Mouse (Mus musculus): ENCODE results near the gene Dtd1.

Dtd1 gene

GRCm38 (mm10) chr2:144637671-144638395, 38.1 kb downstream of the Dtd1 start:
- ATAC-seq (ENCODE audit: insufficient number of reproducible peaks, low FRiP score, low TSS enrichment), result no peak

GRCm38 (mm10) chr2:144638719-144639118, 39.0 kb downstream of the Dtd1 start:
- ATAC-seq (ENCODE audit: insufficient number of reproducible peaks, low FRiP score, low TSS enrichment), result no peak

GRCm38 (mm10) chr2:144640101-144640500, 40.4 kb downstream of the Dtd1 start:
- ATAC-seq (ENCODE audit: insufficient number of reproducible peaks, low FRiP score, low TSS enrichment), result no peak

GRCm38 (mm10) chr2:144641991-144642390, 42.3 kb downstream of the Dtd1 start:
- ATAC-seq (ENCODE audit: insufficient number of reproducible peaks, low FRiP score, low TSS enrichment), result no peak

GRCm38 (mm10) chr2:144646360-144646759, 46.7 kb downstream of the Dtd1 start:
- no peak for ATAC-seq (ENCODE audit: insufficient number of reproducible peaks, low FRiP score, low TSS enrichment)

- no peak for ATAC-seq (ENCODE audit: insufficient number of reproducible peaks, low FRiP score, low TSS enrichment)
Measured at GRCm38 (mm10) chr2:144647151-144647550, 47.5 kb downstream of the Dtd1 start.

- no peak for ATAC-seq (ENCODE audit: insufficient number of reproducible peaks, low FRiP score, low TSS enrichment)
Measured at GRCm38 (mm10) chr2:144649960-144650359, 50.3 kb downstream of the Dtd1 start.

GRCm38 (mm10) chr2:144652841-144653240, 53.1 kb downstream of the Dtd1 start:
- peak; percentile 71 for ATAC-seq (ENCODE audit: insufficient number of reproducible peaks, low FRiP score, low TSS enrichment)

- 0 out of 2 replicates have a peak, but pooled peaks have one; percentile 3 for ATAC-seq (ENCODE audit: insufficient number of reproducible peaks, low FRiP score, low TSS enrichment)
Measured at GRCm38 (mm10) chr2:144655307-144655706, 55.6 kb downstream of the Dtd1 start.

- no peak for ATAC-seq (ENCODE audit: insufficient number of reproducible peaks, low FRiP score, low TSS enrichment)
Measured at GRCm38 (mm10) chr2:144668507-144668906, 68.8 kb downstream of the Dtd1 start.

- ATAC-seq (ENCODE audit: insufficient number of reproducible peaks, low FRiP score, low TSS enrichment), result no peak
Measured at GRCm38 (mm10) chr2:144670289-144670930, 70.7 kb downstream of the Dtd1 start.

GRCm38 (mm10) chr2:144672397-144672796, 72.7 kb downstream of the Dtd1 start:
- no peak for ATAC-seq (ENCODE audit: insufficient number of reproducible peaks, low FRiP score, low TSS enrichment)

GRCm38 (mm10) chr2:144676546-144677228, 77.0 kb downstream of the Dtd1 start:
- 0 out of 2 replicates have a peak, but pooled peaks have one; percentile 10 for ATAC-seq (ENCODE audit: insufficient number of reproducible peaks, low FRiP score, low TSS enrichment)

GRCm38 (mm10) chr2:144677229-144677571, 77.5 kb downstream of the Dtd1 start:
- ATAC-seq (ENCODE audit: insufficient number of reproducible peaks, low FRiP score, low TSS enrichment), result peak; percentile 23; the same call in 1 of the 2 replicates

- ATAC-seq (ENCODE audit: insufficient number of reproducible peaks, low FRiP score, low TSS enrichment), result no peak
Measured at GRCm38 (mm10) chr2:144678779-144679178, 79.1 kb downstream of the Dtd1 start.

GRCm38 (mm10) chr2:144679394-144679793, 79.7 kb downstream of the Dtd1 start:
- ATAC-seq (ENCODE audit: insufficient number of reproducible peaks, low FRiP score, low TSS enrichment), result no peak

- ATAC-seq (ENCODE audit: insufficient number of reproducible peaks, low FRiP score, low TSS enrichment), result no peak
Measured at GRCm38 (mm10) chr2:144692219-144692732, 92.6 kb downstream of the Dtd1 start.

- ATAC-seq (ENCODE audit: insufficient number of reproducible peaks, low FRiP score, low TSS enrichment), result no peak; the same call in 1 of the 2 replicates
Measured at GRCm38 (mm10) chr2:144692777-144693176, 93.1 kb downstream of the Dtd1 start.

GRCm38 (mm10) chr2:144694923-144695322, 95.2 kb downstream of the Dtd1 start:
- ATAC-seq (ENCODE audit: insufficient number of reproducible peaks, low FRiP score, low TSS enrichment), result no peak

- no peak for ATAC-seq (ENCODE audit: insufficient number of reproducible peaks, low FRiP score, low TSS enrichment)
Measured at GRCm38 (mm10) chr2:144698046-144698445, 98.3 kb downstream of the Dtd1 start.

GRCm38 (mm10) chr2:144700608-144701007, 100.9 kb downstream of the Dtd1 start:
- no peak for ATAC-seq (ENCODE audit: insufficient number of reproducible peaks, low FRiP score, low TSS enrichment)
